Mouse (Mus musculus) mouse trophoblast stem cell (cell line): ENCODE measurements around the gene Adamts6.

Experiments used
- in situ Hi-C, 2 experiments: fragments of 300-500 bp; cut with MseI, MboI; formaldehyde crosslinking; loops; 2 replicates in 1 of 2; 3 replicates in 1 of 2; pipeline ENCODE4 v1.15.1; 2025

Gene Adamts6

DNA sequence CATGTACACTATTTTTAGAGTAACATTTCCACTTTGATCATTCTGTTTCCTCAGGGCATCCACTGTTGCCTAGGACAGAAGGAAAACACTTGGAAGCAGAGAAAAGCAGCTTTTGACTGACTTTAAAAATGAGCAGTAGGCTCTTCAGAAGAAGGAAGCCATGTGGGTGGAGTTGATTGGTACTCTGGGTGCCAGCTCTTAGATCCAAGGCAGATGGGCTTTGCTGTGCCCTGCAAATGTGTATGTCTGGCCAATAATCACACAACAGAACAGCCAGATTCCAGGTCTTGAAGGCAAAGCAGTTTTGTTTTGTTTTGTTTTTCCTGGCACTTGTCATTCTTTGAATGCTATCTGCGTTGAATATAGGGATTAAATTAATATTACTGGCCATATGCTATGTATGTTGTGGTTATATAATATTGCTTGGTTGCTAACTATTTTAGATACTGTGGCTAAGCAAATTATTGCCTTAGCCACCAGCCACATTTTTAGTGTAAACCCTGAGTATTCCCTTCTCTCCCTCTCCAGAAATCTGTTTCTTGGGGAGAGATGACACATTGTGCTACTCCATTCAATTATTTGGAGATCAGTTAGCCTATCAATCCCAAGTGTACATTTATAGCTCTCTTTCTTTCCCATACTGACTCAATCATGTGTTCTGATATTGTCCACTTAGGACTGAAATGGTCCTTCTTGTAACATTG, 165.8 kb downstream of the Adamts6 start:
- in situ Hi-C loops = no loop called here

DNA sequence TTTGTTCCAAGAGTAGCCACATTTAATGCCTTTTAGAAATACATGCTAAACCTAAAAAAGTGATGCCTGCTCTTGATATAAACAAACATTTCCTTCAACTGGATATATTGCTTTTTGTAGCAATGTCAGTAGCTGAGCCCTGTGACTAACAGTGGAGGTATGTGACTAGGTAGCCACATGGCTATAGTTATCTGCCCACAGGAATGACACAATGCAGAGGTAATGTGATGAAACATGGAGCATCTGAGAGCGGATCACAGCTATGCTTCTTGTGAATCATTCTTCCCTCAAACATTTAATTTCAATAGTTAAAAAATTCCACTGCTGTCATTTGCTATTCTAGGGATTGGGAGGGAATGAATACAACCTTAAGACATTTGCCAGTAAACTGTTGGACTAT, 172.7 kb downstream of the Adamts6 start:
- in situ Hi-C loops = no loop called here

DNA sequence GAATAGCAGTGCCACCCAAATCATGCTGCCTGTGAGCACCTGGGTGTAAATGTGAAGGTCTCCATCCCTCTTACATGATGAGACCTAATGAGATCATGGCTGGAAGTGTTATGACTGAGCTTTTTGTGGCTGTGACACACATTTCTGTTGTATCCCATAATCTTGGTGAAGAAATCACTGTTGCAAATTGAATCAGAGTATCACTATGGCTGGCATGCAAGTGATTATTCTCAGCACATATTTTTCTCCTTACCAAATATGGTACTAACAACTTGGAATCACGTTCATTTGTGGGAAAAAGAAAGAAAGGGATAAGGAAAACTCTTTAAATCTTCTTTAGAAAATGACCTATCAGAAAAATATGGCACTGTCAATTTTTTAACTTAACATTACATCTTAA, 180.4 kb downstream of the Adamts6 start:
- in situ Hi-C loops = no loop called here

DNA sequence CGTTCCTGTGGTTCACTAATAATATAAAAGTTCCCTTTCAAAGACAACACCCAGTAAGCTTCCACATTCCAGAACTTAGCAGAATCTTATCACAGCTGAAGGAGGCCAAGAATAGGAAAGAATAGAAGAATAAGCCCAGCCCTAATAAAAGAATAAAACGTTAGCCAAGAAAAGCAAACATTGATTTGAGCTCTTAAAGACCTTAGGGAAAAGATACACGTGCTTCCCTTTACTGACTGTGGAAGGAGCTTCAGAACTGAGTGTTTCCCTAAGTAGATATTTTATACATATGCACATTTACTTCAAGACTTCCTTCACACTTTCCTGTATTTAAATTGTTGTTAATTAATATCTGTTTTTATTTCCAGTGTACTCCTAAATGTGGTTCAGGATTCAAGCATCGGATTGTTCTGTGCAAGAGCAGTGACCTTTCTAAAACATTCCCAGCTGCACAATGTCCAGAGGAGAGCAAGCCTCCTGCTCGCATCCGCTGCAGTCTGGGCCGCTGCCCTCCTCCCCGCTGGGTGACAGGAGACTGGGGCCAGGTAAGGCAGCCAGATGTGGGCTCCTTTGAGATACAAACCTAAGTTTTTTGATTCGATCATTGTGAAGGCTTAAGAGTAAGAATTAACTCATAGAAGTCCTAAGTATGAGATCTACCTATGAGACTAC, 188.8 kb downstream of the Adamts6 start:
- in situ Hi-C loops = no loop called here

DNA sequence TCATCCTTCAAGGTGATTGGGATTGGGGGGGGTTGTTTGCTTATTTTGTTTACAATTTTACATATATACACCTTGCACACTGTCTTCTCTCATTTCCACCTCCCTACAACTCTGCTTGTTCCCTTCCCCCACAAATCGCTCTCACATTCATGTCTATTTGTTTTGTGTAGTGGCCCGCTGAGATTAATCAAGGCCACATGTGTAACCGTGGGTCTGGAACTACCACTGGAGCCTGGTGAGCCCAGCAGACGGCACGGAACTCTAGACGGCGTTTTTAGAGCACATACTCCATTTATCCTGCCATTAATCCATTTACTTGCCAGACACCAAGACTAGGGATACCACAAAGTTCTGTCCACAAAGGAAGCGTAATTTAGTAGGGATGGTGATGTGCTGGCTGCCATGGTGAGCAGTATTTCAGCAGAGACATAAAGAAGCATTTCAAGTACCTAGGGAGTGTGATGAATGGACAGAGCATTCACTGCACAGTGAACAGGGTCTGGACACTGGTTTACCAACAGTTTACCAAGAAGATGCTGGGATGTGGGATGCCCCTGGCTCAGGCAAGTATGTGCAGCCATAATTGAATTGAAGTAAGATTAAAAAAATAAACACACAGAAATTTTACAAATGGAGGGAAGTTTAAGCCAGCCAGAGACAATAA, 194.9 kb downstream of the Adamts6 start:
- in situ Hi-C loops = no loop called here

DNA sequence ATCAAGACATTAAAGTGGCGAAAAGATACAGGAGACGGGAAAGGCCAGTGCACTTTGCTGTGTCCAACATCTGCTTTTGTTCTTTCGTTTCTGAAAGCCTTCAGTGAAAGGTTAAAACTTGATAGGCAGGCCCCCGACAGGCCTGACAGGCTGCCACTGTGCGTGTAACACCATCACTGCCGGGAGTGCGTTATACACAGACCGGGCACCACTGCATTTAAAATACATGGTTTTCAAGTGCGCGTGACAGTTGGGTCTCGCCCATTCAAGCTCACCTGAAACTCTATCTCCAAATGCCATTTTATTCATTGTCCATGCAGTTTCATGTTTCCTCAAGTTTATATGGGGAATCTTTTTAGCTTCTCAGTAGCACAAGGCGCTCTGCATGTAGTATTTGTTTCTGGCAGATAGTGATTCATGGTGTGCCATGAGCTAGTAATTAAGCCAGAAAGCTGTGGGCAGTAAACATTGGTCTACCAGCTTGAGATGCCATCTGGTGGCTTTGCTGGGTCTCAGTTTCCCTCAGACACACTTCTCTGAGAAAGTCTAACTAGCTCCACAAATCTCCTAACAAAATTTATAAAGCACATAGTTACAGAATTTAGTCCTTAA, 195.6 kb downstream of the Adamts6 start:
- in situ Hi-C loops = no loop called here

DNA sequence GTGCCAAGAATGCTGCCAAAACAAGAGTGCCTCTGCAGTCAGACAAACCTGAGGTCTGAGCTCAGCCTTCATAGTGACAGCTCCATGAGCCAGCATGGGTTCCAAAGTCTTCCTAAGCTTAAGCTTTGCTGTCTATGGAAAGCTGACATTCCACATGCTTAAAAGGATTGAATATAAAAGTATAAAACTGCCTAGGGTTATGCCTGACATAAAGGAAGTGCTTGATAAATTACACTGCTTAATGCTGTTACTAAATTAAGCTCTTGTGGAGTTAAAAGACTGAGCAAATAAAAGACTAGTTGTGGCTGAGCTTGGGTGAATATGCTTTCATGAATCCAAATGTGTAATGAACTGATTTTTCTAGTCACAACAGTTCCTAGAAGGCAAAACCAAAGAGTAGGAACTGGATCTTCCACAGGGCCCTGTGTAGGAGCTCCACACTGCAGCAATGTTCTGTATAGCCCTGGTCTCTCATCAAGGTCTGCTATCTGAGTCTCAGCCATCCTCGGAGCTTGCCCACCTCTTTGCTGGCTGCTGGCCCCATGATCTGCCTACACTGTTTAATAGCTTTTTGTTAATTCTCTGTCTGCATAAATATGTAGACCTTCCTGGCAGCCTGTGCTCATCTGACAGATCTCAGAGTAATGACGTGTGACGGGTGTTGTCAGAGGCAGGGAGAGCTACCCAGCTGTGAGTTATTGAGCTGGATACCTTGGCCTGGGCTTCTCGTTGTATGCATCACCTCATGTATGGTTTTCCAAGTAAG, 203.6 kb downstream of the Adamts6 start:
- in situ Hi-C loops = no loop called here

DNA sequence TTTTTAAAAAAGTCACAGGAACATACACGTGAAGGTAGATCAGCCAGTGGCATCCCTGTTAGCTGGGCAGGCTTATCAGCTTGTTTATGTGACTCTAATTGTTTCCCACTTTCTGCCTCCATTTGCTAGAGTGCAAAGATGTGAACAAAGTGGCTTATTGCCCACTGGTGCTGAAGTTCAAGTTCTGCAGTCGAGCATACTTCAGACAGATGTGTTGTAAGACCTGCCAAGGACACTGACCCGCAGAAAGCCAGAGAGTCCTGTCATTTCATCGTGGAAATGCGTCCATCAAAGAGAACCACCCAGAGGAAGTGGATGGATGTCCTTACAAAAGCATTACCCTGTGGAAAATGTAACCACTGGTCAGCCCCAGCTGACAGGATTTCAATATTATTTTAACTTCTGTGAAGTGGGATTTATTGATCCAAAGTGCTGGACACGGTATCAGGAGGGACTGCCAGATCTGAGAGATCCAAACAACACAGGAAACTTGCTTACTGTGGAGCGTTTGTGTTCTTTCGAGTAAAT, 205.9 kb downstream of the Adamts6 start:
- in situ Hi-C loops = no loop called here

DNA sequence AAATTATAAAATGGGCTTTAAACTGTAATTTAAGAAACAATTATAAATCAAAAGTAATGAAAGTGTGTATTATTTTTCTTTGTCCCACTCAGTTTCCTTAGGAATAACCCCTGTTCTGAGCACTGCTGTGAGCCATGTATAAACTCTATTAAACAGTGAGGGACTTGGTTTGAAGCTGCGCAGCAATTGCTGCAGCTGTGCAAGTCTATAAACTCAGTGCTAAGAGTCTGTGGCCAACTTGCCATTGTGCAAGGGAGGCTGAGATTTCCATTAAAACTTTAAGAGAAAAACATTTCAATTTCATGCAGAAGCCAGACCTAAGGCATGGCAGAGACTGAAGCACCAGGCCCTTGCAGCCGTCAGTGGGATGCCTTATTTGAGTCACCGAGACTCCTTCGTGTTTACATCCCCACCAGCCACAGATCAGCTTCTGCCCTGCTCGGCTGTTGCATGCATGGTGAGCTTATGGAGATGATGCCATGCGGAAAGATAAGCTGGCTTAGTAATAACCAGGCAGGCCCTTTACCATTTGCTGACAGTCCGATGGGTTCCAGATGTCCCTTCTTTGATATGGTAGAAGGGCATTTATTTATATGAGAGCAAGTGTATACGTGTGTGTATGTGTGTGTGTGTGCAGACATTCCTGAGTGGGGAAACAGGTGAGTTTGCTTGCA, 206.7 kb downstream of the Adamts6 start:
- in situ Hi-C loops = no loop called here

DNA sequence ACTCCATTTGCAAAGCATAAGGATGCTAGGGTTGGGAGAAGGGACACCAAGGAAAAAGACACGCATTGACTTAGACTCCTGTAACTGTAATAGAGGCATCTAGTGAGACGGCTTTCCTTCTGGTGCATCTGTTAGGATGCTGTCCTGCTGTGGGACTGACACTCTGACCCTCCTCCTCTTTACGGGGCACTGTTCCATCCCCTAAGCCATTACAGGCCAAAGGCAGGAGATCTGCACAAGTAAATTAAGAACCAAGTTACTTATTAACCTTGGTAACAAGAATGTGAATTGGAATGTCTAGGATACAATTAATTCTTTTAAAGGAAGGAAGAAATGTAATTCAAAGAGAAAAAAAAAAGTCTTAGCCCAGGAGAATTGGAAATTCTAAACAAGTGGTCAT, 210.0 kb downstream of the Adamts6 start:
- in situ Hi-C loops = no loop called here

DNA sequence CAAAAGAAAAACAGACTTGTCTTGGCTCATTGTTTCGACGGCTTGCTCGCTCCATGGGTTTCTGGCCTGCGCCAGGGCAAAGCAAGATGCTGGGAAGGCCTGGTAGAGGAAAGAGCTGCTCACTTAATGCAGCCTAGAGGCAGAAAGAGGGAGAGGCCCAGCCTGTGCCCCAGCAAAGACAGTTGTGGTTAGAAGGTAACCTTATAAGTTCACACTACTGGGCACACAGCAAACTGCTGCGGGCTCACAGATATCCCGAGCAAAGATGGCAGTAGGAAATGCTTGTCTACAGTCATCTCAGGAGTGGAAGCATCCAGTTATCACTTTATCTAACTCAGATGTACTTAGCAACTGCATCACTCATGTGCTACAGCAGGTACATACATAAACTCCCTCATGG, 211.0 kb downstream of the Adamts6 start:
- in situ Hi-C loops = no loop called here

DNA sequence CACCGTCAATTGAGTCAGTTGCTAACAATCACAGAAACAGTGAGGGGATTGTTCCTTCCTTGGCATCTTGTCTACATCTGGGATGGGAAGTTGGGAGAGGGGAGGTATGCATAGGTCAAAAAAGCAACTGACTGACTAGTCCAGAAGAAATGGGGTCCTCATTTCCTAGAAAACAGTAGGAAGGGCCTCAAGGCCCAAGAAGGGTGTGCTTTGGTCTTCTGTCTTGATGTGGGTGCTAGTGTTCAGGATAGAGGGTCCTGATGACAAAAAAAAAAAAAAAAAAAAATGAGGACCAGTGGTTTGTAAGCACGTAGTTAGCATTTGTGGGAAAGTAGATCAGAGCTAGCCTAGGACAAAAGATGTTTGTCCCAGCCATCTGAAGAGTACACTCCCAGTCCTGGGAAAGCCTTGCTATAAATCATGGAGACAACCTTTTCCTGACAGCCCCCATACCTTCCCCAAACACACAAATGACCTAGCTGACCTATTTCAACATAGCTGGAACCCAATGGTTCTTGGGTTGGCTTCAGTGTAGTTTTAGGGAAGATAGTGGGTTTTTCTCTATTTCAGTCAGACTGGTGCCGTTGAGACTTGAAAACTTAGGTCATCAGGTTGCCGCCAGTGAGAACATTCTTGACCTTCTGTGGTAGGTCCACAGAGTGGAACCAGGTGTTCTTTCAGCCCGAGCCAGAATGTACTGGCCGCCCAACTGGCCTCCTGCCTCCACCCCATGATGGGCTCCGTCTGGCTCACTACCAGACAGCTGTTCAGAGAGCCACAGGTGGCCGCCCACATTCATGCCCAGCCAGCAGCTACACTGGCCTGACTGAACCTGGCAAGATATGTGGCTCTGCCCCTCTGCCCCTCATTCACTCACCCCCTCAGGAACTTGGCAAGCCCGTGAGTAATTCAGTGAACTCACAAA, 211.7 kb downstream of the Adamts6 start:
- in situ Hi-C loops = no loop called here

DNA sequence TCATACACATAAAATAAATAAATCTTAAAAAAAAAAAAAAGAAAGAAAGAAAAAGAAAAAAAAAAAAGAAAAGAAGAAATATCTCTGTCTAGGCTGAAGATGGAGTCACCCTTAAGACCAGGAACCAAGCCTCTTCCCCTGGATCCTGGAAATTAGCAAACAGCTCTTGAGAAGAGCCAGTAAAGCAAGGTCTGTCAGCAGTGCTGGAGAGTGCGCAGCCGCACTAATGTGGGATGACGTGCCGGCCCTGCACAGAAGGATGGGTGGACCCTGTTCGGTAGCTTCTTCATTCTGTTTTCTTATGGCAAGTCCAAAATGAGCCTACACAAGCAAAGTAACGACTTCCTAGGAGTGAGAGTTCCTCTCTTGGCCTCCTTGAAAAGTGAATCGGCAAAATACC, 214.8 kb downstream of the Adamts6 start:
- in situ Hi-C loops = no loop called here

DNA sequence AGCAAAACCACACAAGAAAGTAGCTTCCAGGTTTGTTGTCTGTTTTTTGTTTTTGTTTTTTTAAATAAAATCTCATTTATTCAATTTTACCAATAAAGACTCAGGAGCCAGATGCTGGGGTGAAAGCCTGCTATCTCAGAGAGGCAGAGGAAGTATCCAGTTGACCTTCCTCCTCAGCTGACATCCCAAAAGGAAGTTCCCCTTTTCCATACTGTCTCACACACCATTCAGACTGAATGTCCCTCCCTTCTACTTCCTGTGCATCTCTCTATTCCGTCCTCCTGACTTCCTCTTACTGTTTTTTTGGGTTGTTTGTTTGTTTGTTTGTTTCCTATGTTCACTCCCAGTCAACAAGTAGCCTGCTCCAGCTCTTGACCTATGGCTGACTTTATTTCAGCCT, 216.4 kb downstream of the Adamts6 start:
- in situ Hi-C loops = no loop called here

DNA sequence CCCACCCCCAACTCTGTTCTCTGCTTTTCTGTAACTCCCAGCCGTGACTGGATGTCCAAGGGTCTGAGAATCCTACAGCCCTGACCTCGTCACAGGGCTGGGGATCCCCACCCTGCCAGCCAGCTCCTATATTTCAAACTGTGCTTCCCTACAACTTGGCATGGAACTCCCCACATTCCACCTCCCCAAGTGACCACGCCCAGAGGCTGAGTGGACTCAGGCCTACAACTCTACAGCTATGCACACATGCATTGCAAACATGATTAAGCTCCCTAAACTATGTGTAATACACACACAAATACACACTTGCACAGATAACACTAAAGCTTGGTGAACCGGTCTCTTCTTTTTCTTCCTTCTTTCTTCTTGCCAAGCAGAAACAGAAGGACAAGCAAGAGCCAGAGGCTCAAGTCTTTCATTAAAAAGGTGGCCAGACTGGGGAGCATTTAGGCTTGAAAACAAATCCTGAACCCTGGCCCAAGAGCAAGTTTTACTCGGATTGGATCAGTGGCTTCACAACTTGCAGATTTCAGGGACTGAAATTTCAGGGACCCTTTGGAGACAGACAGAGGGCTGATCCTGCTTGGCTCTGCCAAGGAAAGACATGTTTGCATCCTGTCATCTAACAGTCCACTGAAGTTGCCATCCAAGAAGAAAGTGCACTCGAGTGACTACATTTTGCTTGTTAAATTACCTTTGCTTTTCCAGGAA, 218.7 kb downstream of the Adamts6 start:
- in situ Hi-C loops = no loop called here

DNA sequence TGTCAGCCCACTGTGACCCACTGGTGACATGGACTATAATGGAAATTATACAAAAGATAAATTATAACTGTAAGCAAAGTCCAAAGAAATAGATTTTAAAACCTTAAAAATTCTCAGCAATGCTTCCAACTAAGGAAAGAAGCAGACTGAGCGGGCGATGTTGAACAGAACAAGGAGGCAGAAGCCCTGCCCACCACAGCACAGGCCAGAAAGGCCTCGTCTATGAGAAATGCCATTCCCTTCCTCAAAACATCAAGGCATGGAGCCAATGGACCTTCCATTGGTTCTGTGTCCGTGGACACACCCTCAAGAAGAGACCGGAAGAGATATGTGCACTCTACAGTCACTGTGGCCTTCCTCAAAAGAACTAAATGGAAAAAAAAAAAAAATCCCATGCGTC, 220.0 kb downstream of the Adamts6 start:
- in situ Hi-C loops = no loop called here

DNA sequence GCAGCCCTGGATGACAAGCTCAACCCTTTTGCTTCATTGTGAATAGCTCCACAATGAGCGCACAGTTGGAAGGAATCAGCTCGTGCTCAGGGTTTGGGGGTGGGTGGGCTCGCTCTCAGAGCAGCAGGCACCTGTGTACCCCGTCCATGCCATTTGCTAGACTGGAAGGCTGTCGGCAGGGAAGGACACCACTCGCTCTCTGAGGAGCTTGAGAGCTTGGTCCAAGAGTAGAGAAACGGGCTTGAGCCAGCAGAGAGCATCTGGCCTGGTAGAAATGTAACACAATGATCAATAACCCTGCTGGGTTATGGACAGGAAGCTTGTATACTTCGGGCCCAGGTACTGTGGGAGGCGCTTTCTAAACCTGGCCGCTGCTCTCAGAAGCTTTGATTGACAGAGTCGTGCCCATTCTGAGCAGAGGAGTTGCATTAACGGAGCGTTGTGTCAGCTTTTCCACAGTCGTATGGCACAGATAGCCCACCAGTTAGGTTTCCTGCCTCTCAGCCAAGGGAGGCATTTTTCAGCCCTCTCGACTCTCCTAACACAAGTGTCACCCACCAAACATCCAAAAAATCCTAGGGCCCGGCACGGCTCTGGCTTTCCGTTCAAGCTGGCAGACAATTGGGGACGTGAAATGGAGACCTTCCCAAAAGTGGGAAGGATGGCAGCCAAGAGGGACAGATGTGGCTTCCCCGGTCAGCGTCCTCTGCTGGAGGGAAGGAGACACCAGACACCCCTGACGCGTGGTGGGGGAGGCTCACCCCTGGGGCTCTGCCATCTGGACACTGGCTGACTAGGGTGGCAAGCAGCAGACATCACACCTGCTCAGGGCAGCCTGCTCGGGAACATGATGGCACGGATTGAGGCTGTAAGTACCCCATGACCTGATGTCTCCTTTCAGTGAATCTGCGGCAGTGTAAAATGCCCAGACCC, 222.2 kb downstream of the Adamts6 start:
- in situ Hi-C loops = no loop called here

DNA sequence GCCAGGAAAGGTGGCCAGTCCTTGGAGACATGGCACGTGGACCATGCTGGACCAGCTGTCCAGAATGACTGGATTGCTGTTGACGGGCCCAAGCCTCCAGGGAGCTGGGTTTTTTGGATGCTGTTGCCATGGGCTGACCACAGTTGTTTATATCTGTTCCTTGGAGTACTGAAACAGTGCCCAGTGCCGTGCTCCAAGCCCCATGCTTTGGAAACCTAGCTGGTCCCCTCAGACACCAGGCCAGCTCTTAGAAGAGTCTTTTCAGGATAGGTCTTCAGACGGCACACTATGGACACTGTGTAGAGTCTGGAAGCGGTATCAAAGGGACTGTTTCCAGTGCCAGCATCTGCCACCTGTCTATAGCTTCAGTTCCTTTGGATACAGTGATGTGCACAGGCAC, 223.1 kb downstream of the Adamts6 start:
- in situ Hi-C loops = no loop called here
